Mouse (Mus musculus): Measurements from ENCODE around the gene Fbxo11.
"Not testable (repeated sequence)": the region's sequence is repeated elsewhere in the genome, so short reads cannot be mapped to it uniquely, and the experiment has no call there.

Fbxo11 gene

GRCm38 (mm10) chr17:87997808-87998207, 67.3 kb downstream of the Fbxo11 start:
- DNase-seq, result no peak

GRCm38 (mm10) chr17:87993338-87993737, 71.8 kb downstream of the Fbxo11 start:
- DNase-seq, result no peak

GRCm38 (mm10) chr17:87992154-87992553, 72.9 kb downstream of the Fbxo11 start:
- no peak for DNase-seq

GRCm38 (mm10) chr17:87987507-87987906, 77.6 kb downstream of the Fbxo11 start:
- no peak for DNase-seq

GRCm38 (mm10) chr17:87985916-87986315, 79.2 kb downstream of the Fbxo11 start:
- no peak for DNase-seq

GRCm38 (mm10) chr17:87984440-87985214, 80.5 kb downstream of the Fbxo11 start:
- no peak for DNase-seq

GRCm38 (mm10) chr17:87983313-87983712, 81.8 kb downstream of the Fbxo11 start:
- no peak for DNase-seq

GRCm38 (mm10) chr17:87982112-87982511, 83.0 kb downstream of the Fbxo11 start:
- peak; percentile 35 for DNase-seq

- DNase-seq, result not testable (repeated sequence)
These were observed 85.4 kb downstream of the Fbxo11 start for GRCm38 (mm10) chr17:87979696-87980095.

GRCm38 (mm10) chr17:87976927-87977326, 88.2 kb downstream of the Fbxo11 start:
- DNase-seq, result not testable (repeated sequence)

GRCm38 (mm10) chr17:87976154-87976806, 88.8 kb downstream of the Fbxo11 start:
- no peak for DNase-seq

- peak; percentile 83 for DNase-seq
These were observed 89.8 kb downstream of the Fbxo11 start for GRCm38 (mm10) chr17:87975229-87975853.

GRCm38 (mm10) chr17:87974629-87975228, 90.4 kb downstream of the Fbxo11 start, which contains the start of gene Msh6:
Gene Msh6 (plus strand): TSS chr17:87975062.
- DNase-seq, result peak; percentile 99

GRCm38 (mm10) chr17:87973261-87974167, 91.6 kb downstream of the Fbxo11 start:
- DNase-seq, result peak; percentile 29

- no peak for DNase-seq
These were observed 92.2 kb downstream of the Fbxo11 start for GRCm38 (mm10) chr17:87972856-87973255.

- DNase-seq, result not testable (repeated sequence)
These were observed 93.1 kb downstream of the Fbxo11 start for GRCm38 (mm10) chr17:87971696-87972591.

GRCm38 (mm10) chr17:87968483-87968926, 96.6 kb downstream of the Fbxo11 start:
- peak; percentile 21 for DNase-seq

- DNase-seq, result no peak
These were observed 101.7 kb downstream of the Fbxo11 start for GRCm38 (mm10) chr17:87963081-87964075.

GRCm38 (mm10) chr17:87959931-87960330, 105.2 kb downstream of the Fbxo11 start:
- not testable (repeated sequence) for DNase-seq

GRCm38 (mm10) chr17:87959406-87959805, 105.7 kb downstream of the Fbxo11 start:
- not testable (repeated sequence) for DNase-seq

Measured in thymus, postnatal 14 days (tissue).